Mouse (Mus musculus): ENCODE measurements around the gene Aebp2. TPM values are rescaled to one million over a fixed set of nuclear protein-coding genes. Genes with fewer than 3 reads are reported as not detected.
"Not testable (repeated sequence)": the region's sequence is repeated elsewhere in the genome, so short reads cannot be mapped to it uniquely, and the experiment has no call there.

Gene Aebp2
- polyA plus RNA-seq, 1 experiment from 2014 or later, result 13.9 TPM

DNA sequence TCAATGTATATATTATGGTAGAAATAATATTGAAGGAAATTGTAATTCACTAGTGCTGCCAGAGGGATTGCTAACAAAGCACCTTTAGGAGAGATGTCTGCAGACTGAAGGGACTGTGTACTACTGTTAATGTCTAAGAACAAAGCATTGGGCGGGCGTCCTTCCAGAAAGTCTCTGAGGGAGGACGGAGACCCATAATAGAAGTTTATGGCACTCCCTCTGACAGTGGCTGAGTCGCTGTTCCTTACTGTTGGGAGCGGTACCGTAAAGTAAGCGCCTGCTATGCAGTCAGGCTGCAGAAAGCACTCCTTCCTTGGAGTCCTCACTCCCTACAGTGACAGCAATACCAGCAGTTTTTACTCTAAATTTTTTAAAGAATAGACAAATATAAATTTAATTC is 29.5 kb downstream of the Aebp2 start:
- Histone ChIP-seq H3K36me3 (ENCODE audit: control insufficient read depth, insufficient read depth, low read length) (peaks cover 71% of the 10 kb centered on the region), H3K4me2 (ENCODE audit: low read length) (no peak overlapping the region), H3K9me3 (ENCODE audit: control insufficient read depth, low read length) (no peaks in the 10 kb centered on the region), H3K27me3 (replicated peaks; ENCODE audit: control insufficient read depth, insufficient read depth, low read length) (no peaks in the 10 kb centered on the region), H3K9ac (ENCODE audit: low read length) (no peak overlapping the region), H3K27ac (ENCODE audit: low read depth) (no peak overlapping the region), H3K4me3 (ENCODE audit: low read depth, low read length) (no peak overlapping the region), H3K4me1 (replicated peaks; ENCODE audit: control insufficient read depth, insufficient read depth, low read length) (no peaks in the 10 kb centered on the region)
- WGBS, result 78% methylated on average over 7 of the region's 7 CpGs
- DNase-seq (ENCODE audit: low spot score) (no peak), ATAC-seq (replicated peaks; ENCODE audit: low FRiP score, low TSS enrichment, low read depth) (no peak)

DNA sequence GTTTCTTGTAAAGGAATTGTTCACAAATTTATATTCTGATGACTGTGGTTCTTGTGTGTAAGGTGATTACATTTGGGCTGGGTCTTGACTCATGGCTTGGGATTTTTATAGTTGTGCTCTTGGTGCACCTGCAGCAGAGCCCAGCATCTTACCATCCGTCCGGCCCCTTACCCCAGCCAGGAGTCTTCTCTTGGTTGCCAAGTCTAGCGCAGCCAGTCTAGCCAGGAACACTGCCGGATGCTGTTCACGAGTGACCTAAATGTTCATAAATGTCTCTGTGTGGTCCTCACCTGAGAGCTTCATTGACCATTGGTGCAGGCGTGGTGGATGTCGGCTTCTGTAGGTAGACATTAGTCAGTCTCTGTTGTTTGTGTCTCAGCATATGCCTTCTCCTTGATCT is 33.0 kb downstream of the Aebp2 start:
- WGBS, result 97% methylated on average over 7 of the region's 7 CpGs
- ATAC-seq (replicated peaks; ENCODE audit: low FRiP score, low TSS enrichment, low read depth) (no peak), DNase-seq (ENCODE audit: low spot score) (no peak)
- Histone ChIP-seq H3K4me1 (replicated peaks; ENCODE audit: control insufficient read depth, insufficient read depth, low read length) (no peaks in the 10 kb centered on the region), H3K4me2 (ENCODE audit: low read length) (no peak overlapping the region), H3K9ac (ENCODE audit: low read length) (no peak overlapping the region), H3K4me3 (ENCODE audit: low read depth, low read length) (no peak overlapping the region), H3K27me3 (replicated peaks; ENCODE audit: control insufficient read depth, insufficient read depth, low read length) (no peaks in the 10 kb centered on the region), H3K27ac (ENCODE audit: low read depth) (no peak overlapping the region), H3K9me3 (ENCODE audit: control insufficient read depth, low read length) (no peaks in the 10 kb centered on the region), H3K36me3 (ENCODE audit: control insufficient read depth, insufficient read depth, low read length) (peaks cover 40% of the 10 kb centered on the region)

DNA sequence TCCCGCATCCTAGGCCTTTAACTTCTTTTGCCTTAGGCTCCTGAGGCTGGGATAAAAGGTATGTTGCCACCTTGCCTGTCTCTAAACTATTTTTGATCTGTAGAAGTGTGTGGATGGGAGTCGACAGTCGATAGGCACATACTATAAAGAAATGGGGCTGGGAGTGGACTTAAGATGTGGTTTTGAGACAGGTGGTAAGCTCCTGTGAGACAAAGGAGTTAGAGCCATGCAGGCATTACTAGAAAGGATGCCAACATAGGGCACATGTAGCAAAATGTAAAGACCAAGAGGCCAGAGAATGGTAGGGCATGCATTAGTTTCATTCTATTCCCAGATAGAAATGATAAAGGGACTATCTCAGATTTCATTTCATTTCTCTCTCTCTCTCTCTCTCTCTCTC is 34.5 kb downstream of the Aebp2 start:
- Histone ChIP-seq H3K27me3 (replicated peaks; ENCODE audit: control insufficient read depth, insufficient read depth, low read length) (no peaks in the 10 kb centered on the region), H3K9ac (ENCODE audit: low read length) (no peak overlapping the region), H3K27ac (ENCODE audit: low read depth) (no peak overlapping the region), H3K4me2 (ENCODE audit: low read length) (no peak overlapping the region), H3K4me1 (replicated peaks; ENCODE audit: control insufficient read depth, insufficient read depth, low read length) (no peaks in the 10 kb centered on the region), H3K36me3 (ENCODE audit: control insufficient read depth, insufficient read depth, low read length) (peaks cover 28% of the 10 kb centered on the region), H3K4me3 (ENCODE audit: low read depth, low read length) (no peak overlapping the region), H3K9me3 (ENCODE audit: control insufficient read depth, low read length) (no peaks in the 10 kb centered on the region)
- WGBS, result 95% methylated on average over 3 of the region's 3 CpGs
- no peak for DNase-seq (ENCODE audit: low spot score)
- ATAC-seq (replicated peaks; ENCODE audit: low FRiP score, low TSS enrichment, low read depth), result no peak

DNA sequence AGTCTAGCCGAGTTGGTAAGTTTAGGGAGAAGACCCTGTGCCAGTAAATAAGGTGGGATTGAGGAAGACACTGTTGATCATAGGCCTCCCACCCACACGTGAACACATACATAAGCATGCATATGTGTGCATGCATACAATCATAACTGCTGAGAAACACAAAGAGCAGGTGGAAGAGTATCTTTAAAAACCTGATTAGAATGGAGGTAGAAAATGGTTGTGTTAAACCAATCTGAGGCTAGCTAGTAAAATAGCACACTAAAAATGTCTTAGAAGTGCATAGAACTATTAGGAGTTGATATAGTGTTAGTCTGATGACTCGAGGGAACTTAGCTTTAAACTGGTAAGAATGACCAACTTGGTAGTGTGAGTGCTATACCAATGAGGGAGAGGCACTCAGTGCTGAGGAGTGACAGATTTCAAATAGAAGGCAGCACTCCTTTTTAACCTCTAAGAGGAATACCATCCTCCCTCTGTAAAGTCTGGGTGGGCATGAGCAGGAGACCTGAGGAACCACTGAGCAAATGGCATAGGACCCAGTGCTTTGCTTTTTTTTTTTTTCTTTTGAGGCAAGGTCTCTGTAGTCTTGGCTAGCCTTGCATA is 35.6 kb downstream of the Aebp2 start:
- no peak overlapping the region for H3K4me2 ChIP-seq (ENCODE audit: low read length)
- no peak overlapping the region for H3K27ac ChIP-seq (ENCODE audit: low read depth)
- 74% methylated on average over 3 of the region's 3 CpGs for WGBS
- H3K9me3 ChIP-seq (ENCODE audit: control insufficient read depth, low read length), result no peaks in the 10 kb centered on the region
- no peaks in the 10 kb centered on the region for H3K4me1 ChIP-seq (replicated peaks; ENCODE audit: control insufficient read depth, insufficient read depth, low read length)
- H3K36me3 ChIP-seq (ENCODE audit: control insufficient read depth, insufficient read depth, low read length), result peaks cover 18% of the 10 kb centered on the region
- H3K9ac ChIP-seq (ENCODE audit: low read length), result no peak overlapping the region
- DNase-seq (ENCODE audit: low spot score) (no peak), ATAC-seq (replicated peaks; ENCODE audit: low FRiP score, low TSS enrichment, low read depth) (no peak)
- no peaks in the 10 kb centered on the region for H3K27me3 ChIP-seq (replicated peaks; ENCODE audit: control insufficient read depth, insufficient read depth, low read length)
- H3K4me3 ChIP-seq (ENCODE audit: low read depth, low read length), result no peak overlapping the region

DNA sequence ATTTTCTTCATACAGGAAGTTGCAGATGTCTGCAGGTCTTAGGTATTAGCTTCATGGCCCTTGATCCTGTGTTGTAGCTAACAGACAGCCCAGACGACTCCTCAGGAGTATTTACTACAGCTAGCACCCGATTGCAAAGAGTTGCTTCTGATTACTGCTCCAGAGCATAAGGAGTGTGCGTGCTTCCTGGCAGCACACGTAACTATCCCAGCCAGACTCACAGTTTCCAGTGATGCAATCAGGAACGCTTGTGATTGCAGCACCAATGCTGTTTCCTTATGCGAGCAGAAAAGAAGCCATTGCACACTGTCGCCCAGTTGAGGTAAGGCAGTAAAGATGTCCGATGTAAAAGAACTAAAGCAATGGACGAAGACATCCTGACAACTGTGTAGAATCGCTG is 38.6 kb downstream of the Aebp2 start:
- no peak overlapping the region for H3K4me3 ChIP-seq (ENCODE audit: low read depth, low read length)
- H3K4me1 ChIP-seq (replicated peaks; ENCODE audit: control insufficient read depth, insufficient read depth, low read length), result peaks cover 4% of the 10 kb centered on the region
- H3K36me3 ChIP-seq (ENCODE audit: control insufficient read depth, insufficient read depth, low read length), result no peaks in the 10 kb centered on the region
- H3K9me3 ChIP-seq (ENCODE audit: control insufficient read depth, low read length), result no peaks in the 10 kb centered on the region
- DNase-seq (ENCODE audit: low spot score) (no peak), ATAC-seq (replicated peaks; ENCODE audit: low FRiP score, low TSS enrichment, low read depth) (no peak)
- no peak overlapping the region for H3K27ac ChIP-seq (ENCODE audit: low read depth)
- H3K27me3 ChIP-seq (replicated peaks; ENCODE audit: control insufficient read depth, insufficient read depth, low read length), result no peaks in the 10 kb centered on the region
- 84% methylated on average over 10 of the region's 10 CpGs for WGBS
- no peak overlapping the region for H3K4me2 ChIP-seq (ENCODE audit: low read length)
- H3K9ac ChIP-seq (ENCODE audit: low read length), result no peak overlapping the region

DNA sequence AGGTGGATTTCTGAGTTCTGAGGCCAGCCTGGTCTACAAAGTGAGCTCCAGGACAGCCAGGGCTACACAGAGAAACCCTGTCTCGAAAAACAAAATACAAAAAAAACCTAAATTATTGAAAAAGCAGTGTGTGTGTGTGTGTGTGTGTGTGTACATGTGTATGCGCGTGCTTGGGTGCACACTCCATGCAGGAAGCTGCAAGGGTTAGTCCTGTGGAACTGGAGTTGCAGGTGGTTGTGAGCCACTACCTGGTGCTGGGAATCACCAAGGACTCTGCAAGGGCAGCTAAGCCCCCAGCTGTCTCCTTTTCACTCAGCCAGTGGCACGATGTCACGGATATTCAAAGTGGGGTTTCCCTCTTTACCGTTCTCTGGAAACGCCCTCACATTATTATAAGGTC is 39.3 kb downstream of the Aebp2 start:
- no peak overlapping the region for H3K4me3 ChIP-seq (ENCODE audit: low read depth, low read length)

DNA sequence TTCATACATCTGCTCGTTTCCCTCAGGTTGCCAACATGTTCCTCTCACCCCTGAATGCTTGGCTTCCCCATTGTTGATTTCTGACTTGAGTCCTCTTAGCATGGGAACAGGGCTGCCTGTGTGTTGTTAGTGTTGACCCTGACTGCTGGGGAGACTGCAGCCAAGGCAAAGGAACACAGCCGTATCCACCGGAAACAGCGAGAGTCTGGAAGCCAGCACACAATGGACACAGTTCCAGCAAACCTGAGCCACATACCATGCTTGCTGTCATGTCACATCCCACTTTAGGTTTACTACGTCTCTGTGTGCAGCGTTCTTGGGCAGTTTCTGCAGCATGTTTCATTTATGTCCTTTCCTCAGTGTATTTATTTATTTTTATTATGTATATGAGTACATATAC is 39.8 kb downstream of the Aebp2 start:
- H3K4me2 ChIP-seq (ENCODE audit: low read length), result no peak overlapping the region
- no peak overlapping the region for H3K27ac ChIP-seq (ENCODE audit: low read depth)
- ATAC-seq (replicated peaks; ENCODE audit: low FRiP score, low TSS enrichment, low read depth) (no peak), DNase-seq (ENCODE audit: low spot score) (no peak)
- no peak overlapping the region for H3K9ac ChIP-seq (ENCODE audit: low read length)
- no peak overlapping the region for H3K4me3 ChIP-seq (ENCODE audit: low read depth, low read length)
- H3K9me3 ChIP-seq (ENCODE audit: control insufficient read depth, low read length), result no peaks in the 10 kb centered on the region
- no peaks in the 10 kb centered on the region for H3K27me3 ChIP-seq (replicated peaks; ENCODE audit: control insufficient read depth, insufficient read depth, low read length)
- WGBS, result 81% methylated on average over 6 of the region's 6 CpGs
- H3K4me1 ChIP-seq (replicated peaks; ENCODE audit: control insufficient read depth, insufficient read depth, low read length), result peaks cover 10% of the 10 kb centered on the region
- H3K36me3 ChIP-seq (ENCODE audit: control insufficient read depth, insufficient read depth, low read length), result no peaks in the 10 kb centered on the region

More for the DNA sequence above, 39.3 kb downstream of the Aebp2 start:
- no peaks in the 10 kb centered on the region for H3K9me3 ChIP-seq (ENCODE audit: control insufficient read depth, low read length)
- DNase-seq (ENCODE audit: low spot score) (no peak), ATAC-seq (replicated peaks; ENCODE audit: low FRiP score, low TSS enrichment, low read depth) (no peak)
- H3K27ac ChIP-seq (ENCODE audit: low read depth), result no peak overlapping the region
- H3K4me1 ChIP-seq (replicated peaks; ENCODE audit: control insufficient read depth, insufficient read depth, low read length), result peaks cover 10% of the 10 kb centered on the region
- no peaks in the 10 kb centered on the region for H3K27me3 ChIP-seq (replicated peaks; ENCODE audit: control insufficient read depth, insufficient read depth, low read length)
- H3K4me2 ChIP-seq (ENCODE audit: low read length), result no peak overlapping the region
- WGBS, result 90% methylated on average over 7 of the region's 7 CpGs
- no peaks in the 10 kb centered on the region for H3K36me3 ChIP-seq (ENCODE audit: control insufficient read depth, insufficient read depth, low read length)
- no peak overlapping the region for H3K9ac ChIP-seq (ENCODE audit: low read length)

DNA sequence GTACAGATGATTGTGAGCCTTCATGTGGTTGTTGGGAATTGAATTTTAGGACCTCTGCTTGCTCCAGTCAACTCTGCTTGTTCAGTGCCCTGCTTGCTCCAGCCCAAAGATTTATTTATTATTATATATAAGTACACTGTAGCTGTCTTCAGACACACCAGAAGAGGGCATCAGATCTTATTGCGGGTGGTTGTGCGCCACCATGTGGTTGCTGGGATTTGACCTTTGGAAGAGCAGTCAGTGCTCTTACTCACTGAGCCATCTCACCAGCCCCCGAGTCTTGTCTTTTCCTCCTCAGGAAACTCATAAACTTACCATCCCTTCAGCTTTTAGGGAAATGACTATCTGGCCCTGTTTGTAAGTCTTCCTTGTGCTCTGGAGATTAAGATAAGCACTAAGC is 40.2 kb downstream of the Aebp2 start:
- 44% methylated on average over 3 of the region's 3 CpGs for WGBS
- H3K4me1 ChIP-seq (replicated peaks; ENCODE audit: control insufficient read depth, insufficient read depth, low read length), result peaks cover 10% of the 10 kb centered on the region
- H3K9ac ChIP-seq (ENCODE audit: low read length); DNase-seq (ENCODE audit: low spot score); H3K27ac ChIP-seq (ENCODE audit: low read depth); H3K4me3 ChIP-seq (ENCODE audit: low read depth, low read length); ATAC-seq (replicated peaks; ENCODE audit: low FRiP score, low TSS enrichment, low read depth); H3K27me3 ChIP-seq (replicated peaks; ENCODE audit: control insufficient read depth, insufficient read depth, low read length); H3K36me3 ChIP-seq (ENCODE audit: control insufficient read depth, insufficient read depth, low read length); H3K9me3 ChIP-seq (ENCODE audit: control insufficient read depth, low read length); H3K4me2 ChIP-seq (ENCODE audit: low read length): not testable (repeated sequence)

DNA sequence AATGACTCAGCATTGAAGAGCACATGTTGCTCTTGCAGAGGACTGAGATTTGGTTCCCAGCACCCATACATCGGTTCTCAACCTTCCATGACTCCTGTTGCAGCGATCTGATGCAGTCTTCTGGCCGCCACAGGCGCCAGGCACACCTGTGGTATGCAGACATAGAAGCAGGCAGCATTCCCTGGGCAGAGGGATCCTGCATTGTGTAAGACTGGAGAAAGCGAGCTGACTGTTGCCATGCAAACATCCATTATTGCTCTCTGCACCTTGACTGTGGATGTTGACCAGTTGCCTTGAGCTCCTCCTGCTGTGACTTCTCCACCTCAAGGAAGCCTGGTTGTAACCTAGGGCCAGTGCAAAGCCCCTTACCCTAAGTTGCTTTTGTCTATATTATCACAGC is 42.1 kb downstream of the Aebp2 start:
- Histone ChIP-seq H3K27me3 (replicated peaks; ENCODE audit: control insufficient read depth, insufficient read depth, low read length) (no peaks in the 10 kb centered on the region), H3K4me2 (ENCODE audit: low read length) (no peak overlapping the region), H3K4me1 (replicated peaks; ENCODE audit: control insufficient read depth, insufficient read depth, low read length) (peaks cover 10% of the 10 kb centered on the region), H3K36me3 (ENCODE audit: control insufficient read depth, insufficient read depth, low read length) (no peaks in the 10 kb centered on the region), H3K4me3 (ENCODE audit: low read depth, low read length) (no peak overlapping the region), H3K9me3 (ENCODE audit: control insufficient read depth, low read length) (no peaks in the 10 kb centered on the region), H3K9ac (ENCODE audit: low read length) (no peak overlapping the region), H3K27ac (ENCODE audit: low read depth) (no peak overlapping the region)
- 82% methylated on average over 5 of the region's 5 CpGs for WGBS
- ATAC-seq (replicated peaks; ENCODE audit: low FRiP score, low TSS enrichment, low read depth) (no peak), DNase-seq (ENCODE audit: low spot score) (no peak)

Measured in intestine, embryonic 14.5 days (tissue).